Mouse (Mus musculus) forebrain, embryonic 12.5 days (tissue): ENCODE results near the gene Ypel2. TPM values are rescaled to one million over a fixed set of nuclear protein-coding genes. Genes with fewer than 3 reads are reported as not detected.

ENCODE experiments used
- ATAC-seq: fragments of 200-750 bp; cut with Nextera tagmentation; 2 replicates; pipeline ENCODE4 v1.8.0; 2017; ENCODE audit warnings: moderate TSS enrichment; ENCODE audit not compliant: low FRiP score
- H3K27ac ChIP-seq: fragments of 300-500 bp; sonication (generic); 2 replicates; pipeline ENCODE4 v1.5.1; 2016; ENCODE audit warnings: mild to moderate bottlenecking
- H3K27me3 ChIP-seq: fragments of 300-500 bp; sonication (generic); 2 replicates; pipeline ENCODE4 v1.6.1; 2016; ENCODE audit warnings: mild to moderate bottlenecking
- H3K36me3 ChIP-seq: fragments of 300-500 bp; sonication (generic); replicated peaks from 2 replicates; pipeline ENCODE4 v1.6.1; 2016; ENCODE audit warnings: mild to moderate bottlenecking
- H3K4me1 ChIP-seq: fragments of 300-500 bp; sonication (generic); 2 replicates; pipeline ENCODE4 v1.6.1; 2016
- H3K4me2 ChIP-seq: fragments of 300-500 bp; sonication (generic); 2 replicates; pipeline ENCODE4 v1.6.1; 2016; ENCODE audit warnings: mild to moderate bottlenecking, moderate library complexity
- H3K4me3 ChIP-seq: fragments of 300-500 bp; sonication (generic); replicated peaks from 2 replicates; pipeline ENCODE4 v1.5.1; 2016; ENCODE audit warnings: mild to moderate bottlenecking
- H3K9ac ChIP-seq: fragments of 300-500 bp; sonication (generic); 2 replicates; pipeline ENCODE4 v1.6.1; 2016; ENCODE audit warnings: mild to moderate bottlenecking
- H3K9me3 ChIP-seq: fragments of 300-500 bp; sonication (generic); 2 replicates; pipeline ENCODE4 v1.6.1; 2016
- WGBS: fragments of 180-500 bp; shearing (Covaris S2); methylation state at CpG from one replicate; pipeline ENCODE4 v1.1.7; 2016; 5-methylcytosine and 5-hydroxymethylcytosine counted together
- polyA plus RNA-seq: library from polyadenylated mRNA; unstranded; fragments of >200 nt; fragmentation: Nextera tagmentation; extraction: Ambion mirVana; gene quantifications from 2 replicates; pipeline ENCODE4 v1.2.1, GENCODE M21; 2016

Gene Ypel2
- polyA plus RNA-seq, 1 experiment from 2014 or later = 8.1 TPM

DNA sequence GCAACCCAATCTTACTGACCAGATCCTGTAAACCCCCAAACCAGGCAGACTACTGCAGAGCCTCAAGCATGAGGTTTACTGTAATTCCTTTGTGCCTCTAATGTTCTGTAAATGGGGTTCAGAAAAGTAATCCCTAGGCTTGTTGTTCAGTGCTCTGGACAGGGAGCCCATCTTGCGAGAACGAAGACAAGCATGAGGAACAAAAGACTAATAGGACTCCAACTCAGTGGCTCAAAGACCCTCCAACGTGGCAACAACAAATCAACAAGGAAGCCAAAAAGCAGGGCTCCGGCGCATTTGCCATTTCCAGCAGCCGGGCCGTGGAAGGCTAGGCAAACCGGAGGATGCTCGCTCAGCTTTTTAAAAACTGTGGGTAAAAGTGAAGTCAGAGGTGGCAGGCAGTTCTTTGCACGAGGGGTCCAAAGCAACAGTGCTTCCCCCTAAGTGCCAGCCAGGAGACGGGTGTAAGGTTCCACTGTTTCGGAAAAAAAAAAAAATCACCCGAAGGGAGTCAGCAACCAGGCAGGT is 982 bp downstream of the Ypel2 start:
- Histone ChIP-seq H3K36me3 (no peaks in the 10 kb centered on the region), H3K9me3 (no peaks in the 10 kb centered on the region), H3K4me1 (peaks cover 62% of the 10 kb centered on the region), H3K4me2 (peak overlapping the region; percentile 78), H3K4me3 (peak overlapping the region; percentile 91), H3K9ac (peak overlapping the region; percentile 82), H3K27ac (peak overlapping the region; percentile 95; the same call in 1 of the 2 replicates), H3K27me3 (0 out of 2 replicates have a peak, but pooled peaks cover 9% of the 10 kb centered on the region)
- WGBS = 2% methylated on average over 13 of the region's 13 CpGs
- no peak for ATAC-seq

DNA sequence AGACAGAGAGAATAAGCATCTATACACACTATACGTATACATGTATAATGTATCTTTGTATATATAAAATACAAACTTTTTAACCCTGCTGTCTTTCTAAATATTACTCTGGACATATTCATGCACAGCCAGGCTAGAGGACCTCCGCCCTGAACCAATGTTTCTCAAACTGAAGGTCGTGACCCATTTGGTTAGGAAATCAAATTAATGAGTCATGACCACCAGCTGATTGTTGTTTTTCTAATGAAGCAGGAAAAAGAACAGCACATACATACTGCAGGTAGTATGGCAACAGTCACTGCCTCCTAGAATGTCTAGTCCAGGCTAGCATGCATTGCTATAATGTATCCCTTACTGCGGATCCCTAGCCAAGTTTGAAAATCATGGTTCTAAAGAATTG is 2.3 kb downstream of the Ypel2 start:
- Histone ChIP-seq H3K4me3 (peak overlapping the region; percentile 91; the same call in 1 of the 2 replicates), H3K36me3 (no peaks in the 10 kb centered on the region), H3K27me3 (0 out of 2 replicates have a peak, but pooled peaks cover 9% of the 10 kb centered on the region), H3K9me3 (no peaks in the 10 kb centered on the region), H3K4me2 (peak overlapping the region; percentile 78), H3K9ac (no peak overlapping the region), H3K4me1 (peaks cover 65% of the 10 kb centered on the region), H3K27ac (no peak overlapping the region)
- WGBS = 83% methylated on average over 4 of the region's 4 CpGs
- no peak for ATAC-seq

DNA sequence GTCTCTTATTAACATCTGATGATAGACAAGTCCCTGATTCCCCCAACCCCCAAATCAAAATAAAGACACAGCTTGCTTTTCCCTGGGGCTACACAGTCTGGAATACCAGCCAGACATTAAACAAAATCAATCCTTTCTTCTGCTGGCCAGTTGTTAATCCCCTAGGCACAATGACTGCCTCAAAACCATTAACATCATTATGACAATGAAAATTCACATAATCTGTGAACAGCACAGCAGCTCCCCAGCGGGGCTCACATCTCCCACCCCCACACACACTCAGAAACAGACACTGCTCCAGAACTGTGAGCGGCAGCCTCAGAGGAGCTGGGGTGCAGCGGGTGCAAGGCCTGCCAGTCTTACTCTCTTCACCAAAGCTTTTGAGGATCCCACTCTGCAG is 3.2 kb downstream of the Ypel2 start:
- Histone ChIP-seq H3K4me3 (peak overlapping the region; percentile 13; the same call in 1 of the 2 replicates), H3K36me3 (no peaks in the 10 kb centered on the region), H3K27ac (peak overlapping the region; percentile 75), H3K9me3 (no peaks in the 10 kb centered on the region), H3K4me2 (peak overlapping the region; percentile 34), H3K4me1 (peaks cover 61% of the 10 kb centered on the region), H3K9ac (peak overlapping the region; percentile 34; the same call in 1 of the 2 replicates), H3K27me3 (0 out of 2 replicates have a peak, but pooled peaks cover 9% of the 10 kb centered on the region)
- WGBS = 25% methylated on average over 3 of the region's 3 CpGs
- no peak for ATAC-seq

DNA sequence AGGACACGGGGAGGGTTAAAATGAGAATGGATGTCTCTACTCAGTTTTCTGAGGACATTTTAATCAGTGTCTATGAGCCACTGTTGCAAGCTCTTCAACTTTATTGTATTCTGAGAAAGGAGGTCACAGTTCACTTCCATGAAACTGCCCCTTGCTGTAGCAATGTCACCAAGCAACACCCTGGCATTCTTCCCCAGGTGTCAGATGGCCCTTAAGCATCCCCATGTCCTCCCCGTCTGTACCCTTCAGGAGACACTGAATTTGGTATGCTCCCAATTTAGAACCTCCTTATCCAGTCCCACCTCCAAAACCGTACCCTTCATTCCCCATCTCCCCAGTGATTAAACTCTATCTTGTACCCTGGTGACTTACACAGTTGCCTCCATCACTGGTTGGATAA is 8.5 kb downstream of the Ypel2 start:
- Histone ChIP-seq H3K27me3 (no peaks in the 10 kb centered on the region), H3K9ac (no peak overlapping the region), H3K4me2 (no peak overlapping the region), H3K27ac (no peak overlapping the region), H3K9me3 (no peaks in the 10 kb centered on the region), H3K4me3 (no peak overlapping the region), H3K4me1 (peaks cover 37% of the 10 kb centered on the region), H3K36me3 (no peaks in the 10 kb centered on the region)
- WGBS = 84% methylated on average over 3 of the region's 3 CpGs
- no peak for ATAC-seq

DNA sequence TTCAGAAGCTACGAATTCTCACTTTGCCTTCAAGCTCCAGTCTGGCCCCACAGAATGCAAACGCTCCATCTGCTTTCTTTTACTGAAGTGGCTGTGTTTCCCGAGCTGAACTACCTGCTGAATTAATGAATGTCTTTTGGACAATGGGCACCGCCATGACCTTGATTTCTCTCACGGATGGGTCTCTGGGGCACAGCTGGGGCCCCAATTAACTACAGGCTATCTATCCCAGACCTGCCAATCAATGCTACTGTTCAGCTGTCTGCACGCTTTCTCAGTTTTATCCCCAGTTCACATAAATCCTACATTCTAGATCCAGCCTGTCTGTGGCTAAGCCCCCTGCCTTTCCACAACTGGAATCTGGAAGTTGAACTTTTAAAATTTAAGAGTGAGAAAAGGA is 10.5 kb downstream of the Ypel2 start:
- Histone ChIP-seq H3K4me2 (no peak overlapping the region), H3K9ac (no peak overlapping the region), H3K4me1 (peaks cover 21% of the 10 kb centered on the region), H3K36me3 (no peaks in the 10 kb centered on the region; the same call in 1 of the 2 replicates), H3K9me3 (no peaks in the 10 kb centered on the region), H3K4me3 (no peak overlapping the region), H3K27ac (peak overlapping the region; percentile 53), H3K27me3 (no peaks in the 10 kb centered on the region)
- no peak for ATAC-seq
- WGBS = 27% methylated on average over 6 of the region's 6 CpGs

DNA sequence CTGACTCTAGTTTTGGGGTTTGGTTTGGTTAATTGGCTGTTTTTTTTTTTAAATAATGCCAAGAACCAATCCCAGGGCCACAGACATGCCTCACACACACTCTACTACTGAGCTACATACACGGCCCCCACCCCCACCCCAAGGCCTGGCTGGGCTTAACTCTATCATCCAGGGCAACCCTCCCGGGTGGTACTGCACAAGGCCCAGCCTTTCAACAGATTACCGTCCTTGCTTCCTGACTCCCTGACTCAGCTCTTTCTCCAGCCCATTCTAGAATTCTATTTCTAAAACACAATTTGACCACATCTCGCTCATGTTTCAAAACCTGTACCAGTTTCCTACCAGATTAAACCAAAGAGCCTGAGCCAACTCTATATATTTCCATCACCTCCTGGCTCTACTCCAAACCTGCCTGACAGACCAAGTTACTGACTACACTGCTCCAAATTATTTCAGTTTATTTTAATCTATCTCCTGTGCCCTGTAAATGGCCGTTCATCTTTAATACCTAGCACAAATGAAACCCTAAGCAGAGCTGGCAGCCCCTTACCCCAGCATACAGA is 12.2 kb downstream of the Ypel2 start:
- Histone ChIP-seq H3K9me3 (no peaks in the 10 kb centered on the region), H3K27me3 (no peaks in the 10 kb centered on the region), H3K4me2 (no peak overlapping the region), H3K4me1 (peaks cover 12% of the 10 kb centered on the region), H3K4me3 (no peak overlapping the region), H3K9ac (no peak overlapping the region), H3K36me3 (peaks cover 6% of the 10 kb centered on the region), H3K27ac (no peak overlapping the region)
- 78% methylated on average over 5 of the region's 5 CpGs for WGBS
- ATAC-seq = no peak

DNA sequence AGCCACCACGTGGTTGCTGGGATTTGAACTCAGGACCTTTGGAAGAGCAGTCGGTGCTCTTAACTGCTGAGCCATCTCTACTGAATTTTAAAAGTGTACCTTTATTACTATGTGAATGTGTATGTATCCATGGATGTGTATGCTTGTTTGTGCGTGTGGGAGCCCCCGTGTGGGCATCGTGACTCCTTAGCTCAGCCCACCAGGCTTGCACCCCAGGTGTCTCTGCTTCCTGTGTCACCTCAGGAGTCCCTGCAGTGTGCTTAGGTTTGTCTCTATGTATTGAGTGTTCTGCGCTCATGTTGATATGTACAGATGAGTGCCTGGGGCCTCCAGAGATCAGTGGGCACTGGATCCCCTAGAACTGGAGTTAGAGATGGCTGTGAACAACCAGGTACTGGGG is 13.0 kb downstream of the Ypel2 start:
- no peak overlapping the region for H3K4me3 ChIP-seq
- 90% methylated on average over 6 of the region's 6 CpGs for WGBS
- H3K9me3 ChIP-seq = no peaks in the 10 kb centered on the region
- H3K36me3 ChIP-seq = peaks cover 6% of the 10 kb centered on the region
- H3K4me1 ChIP-seq = peaks cover 16% of the 10 kb centered on the region
- no peak overlapping the region for H3K4me2 ChIP-seq
- no peak overlapping the region for H3K9ac ChIP-seq
- no peak overlapping the region for H3K27ac ChIP-seq
- ATAC-seq = no peak
- H3K27me3 ChIP-seq = no peaks in the 10 kb centered on the region

DNA sequence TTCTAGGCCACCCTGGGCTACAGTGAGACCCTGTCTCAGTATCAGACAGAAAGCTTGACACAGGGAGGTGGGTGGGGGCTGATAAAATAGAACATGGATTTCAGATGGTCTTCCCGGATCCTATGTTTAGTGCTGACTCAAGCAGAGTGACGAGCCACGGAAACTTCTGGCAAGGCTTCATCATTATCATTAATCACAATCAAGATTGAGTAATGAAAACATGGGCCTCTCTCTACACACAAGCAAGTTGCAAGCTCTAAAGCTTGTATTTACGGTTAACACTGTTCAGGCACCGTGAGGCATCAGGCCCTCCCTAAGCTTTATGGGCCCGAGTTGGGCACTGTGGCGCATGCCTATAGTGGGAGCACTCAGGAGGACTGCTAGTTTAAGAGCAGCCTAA is 13.7 kb downstream of the Ypel2 start:
- 95% methylated on average over 7 of the region's 7 CpGs for WGBS
- ATAC-seq = no peak
- no peak overlapping the region for H3K4me2 ChIP-seq
- H3K9ac ChIP-seq = no peak overlapping the region
- no peak overlapping the region for H3K4me3 ChIP-seq
- H3K27me3 ChIP-seq = no peaks in the 10 kb centered on the region
- no peak overlapping the region for H3K27ac ChIP-seq
- no peaks in the 10 kb centered on the region for H3K9me3 ChIP-seq
- peaks cover 17% of the 10 kb centered on the region for H3K4me1 ChIP-seq
- H3K36me3 ChIP-seq = peaks cover 6% of the 10 kb centered on the region

DNA sequence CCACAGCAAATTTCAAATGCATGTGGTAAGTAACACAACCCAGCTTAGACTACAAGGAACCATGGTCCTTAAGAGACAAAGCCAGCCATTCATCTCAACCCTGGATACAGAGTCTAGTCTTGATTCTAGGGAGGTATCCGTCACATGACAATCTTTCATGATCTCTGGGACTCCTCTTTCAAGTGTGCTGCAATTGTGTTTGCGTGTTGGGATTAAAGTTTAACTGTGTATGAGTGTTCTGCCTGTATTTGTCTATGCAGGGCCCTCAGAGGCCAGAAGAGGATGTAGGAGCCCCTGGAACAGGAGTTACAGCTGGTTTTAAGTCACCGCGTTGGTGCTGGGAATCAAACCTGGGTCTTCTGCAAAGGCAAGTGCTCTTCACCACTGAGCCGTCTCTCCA is 16.3 kb downstream of the Ypel2 start:
- H3K4me2 ChIP-seq = no peak overlapping the region
- H3K4me1 ChIP-seq = peaks cover 22% of the 10 kb centered on the region
- no peak for ATAC-seq
- no peak overlapping the region for H3K9ac ChIP-seq
- no peak overlapping the region for H3K4me3 ChIP-seq
- WGBS = 94% methylated on average over 5 of the region's 5 CpGs
- H3K27ac ChIP-seq = no peak overlapping the region
- H3K27me3 ChIP-seq = peaks cover 6% of the 10 kb centered on the region
- H3K36me3 ChIP-seq = peaks cover 9% of the 10 kb centered on the region
- H3K9me3 ChIP-seq = no peaks in the 10 kb centered on the region

DNA sequence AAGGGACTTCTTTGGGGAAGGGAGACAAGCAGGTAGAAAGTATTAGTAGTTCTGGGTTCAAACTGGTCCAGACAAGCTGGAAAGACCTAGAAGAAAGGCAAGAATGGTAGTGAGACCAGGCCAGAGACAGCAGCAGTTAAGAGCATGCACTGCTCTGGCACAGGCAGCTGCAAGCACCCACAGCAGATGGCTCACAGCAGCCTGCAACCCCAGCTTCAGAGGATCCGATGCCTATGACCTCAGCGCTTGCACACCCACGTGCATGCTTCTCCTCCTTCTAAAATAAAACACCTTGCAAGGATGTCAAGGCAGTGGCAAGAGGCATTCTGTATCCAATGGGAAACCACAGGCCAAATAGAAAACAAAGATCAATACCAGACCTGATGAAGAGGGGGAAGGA is 19.1 kb downstream of the Ypel2 start:
- Histone ChIP-seq H3K9ac (no peak overlapping the region), H3K4me3 (no peak overlapping the region), H3K36me3 (peaks cover 9% of the 10 kb centered on the region), H3K4me2 (no peak overlapping the region), H3K4me1 (peaks cover 37% of the 10 kb centered on the region), H3K27ac (no peak overlapping the region), H3K9me3 (no peaks in the 10 kb centered on the region), H3K27me3 (peaks cover 22% of the 10 kb centered on the region)
- WGBS = 91% methylated on average over 3 of the region's 3 CpGs
- ATAC-seq = no peak

DNA sequence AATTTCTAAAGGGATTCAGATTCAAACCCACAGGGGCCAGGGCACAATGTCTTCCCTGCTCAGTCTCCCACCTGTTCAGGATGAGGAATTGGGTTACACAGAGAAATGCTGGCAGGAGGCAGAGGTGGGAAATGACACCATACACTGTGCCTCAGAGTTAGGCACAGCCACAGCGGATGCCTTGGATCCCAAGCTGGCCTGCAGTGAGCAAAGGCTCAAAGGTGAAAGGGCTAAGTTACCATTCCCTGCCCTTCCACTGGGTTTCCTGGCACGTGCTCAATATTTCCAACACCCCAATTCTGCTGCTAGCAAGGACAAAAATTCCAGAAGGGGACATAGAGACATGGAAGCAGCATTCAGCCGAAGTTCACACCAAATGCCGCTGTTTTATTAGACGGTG is 20.3 kb downstream of the Ypel2 start:
- H3K9ac ChIP-seq = no peak overlapping the region
- H3K36me3 ChIP-seq = peaks cover 9% of the 10 kb centered on the region; the same call in 1 of the 2 replicates
- H3K27me3 ChIP-seq = peaks cover 22% of the 10 kb centered on the region
- no peak for ATAC-seq
- H3K4me3 ChIP-seq = no peak overlapping the region
- WGBS = 66% methylated on average over 5 of the region's 5 CpGs
- no peak overlapping the region for H3K27ac ChIP-seq
- H3K4me1 ChIP-seq = peaks cover 48% of the 10 kb centered on the region
- no peaks in the 10 kb centered on the region for H3K9me3 ChIP-seq
- no peak overlapping the region for H3K4me2 ChIP-seq

DNA sequence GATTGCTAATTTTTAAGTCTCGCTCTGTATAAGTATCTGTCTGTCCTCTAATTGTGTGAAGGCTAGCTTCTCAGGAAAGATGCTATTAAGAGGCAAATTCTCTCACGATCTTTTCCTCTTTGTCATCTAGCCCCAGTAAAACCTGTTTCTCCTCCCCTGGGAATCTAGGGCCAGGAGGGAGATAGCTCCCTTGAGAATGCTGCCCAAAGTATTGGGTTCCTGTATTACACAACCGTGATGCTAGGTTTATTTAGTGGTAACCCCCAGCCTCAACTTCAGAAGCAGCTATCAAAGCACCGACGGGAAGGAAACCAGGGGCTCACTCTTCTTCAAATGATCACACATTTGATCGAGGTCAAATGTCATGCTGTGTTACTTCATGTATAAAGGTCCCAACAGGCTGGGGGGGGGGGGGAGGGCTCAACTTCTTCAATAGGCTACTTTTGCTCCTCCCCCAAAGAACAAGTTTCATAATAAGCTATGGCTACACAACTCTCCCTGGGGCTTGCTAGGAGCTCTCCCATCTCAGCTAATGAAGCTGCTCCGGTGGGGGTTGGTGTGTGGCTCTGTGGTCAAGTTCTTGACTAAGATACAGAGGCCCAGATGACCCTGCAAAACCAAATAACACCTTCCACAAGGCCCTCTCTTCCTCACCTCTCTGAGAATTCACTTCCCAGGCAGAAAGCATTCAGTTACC is 22.3 kb downstream of the Ypel2 start:
- ATAC-seq = no peak
- H3K36me3 ChIP-seq = 0 out of 2 replicates have a peak, but pooled peaks cover 3% of the 10 kb centered on the region
- H3K9me3 ChIP-seq = no peaks in the 10 kb centered on the region
- no peak overlapping the region for H3K4me3 ChIP-seq
- H3K4me2 ChIP-seq = no peak overlapping the region
- no peak overlapping the region for H3K9ac ChIP-seq
- no peak overlapping the region for H3K27ac ChIP-seq
- H3K27me3 ChIP-seq = peaks cover 22% of the 10 kb centered on the region
- WGBS = 60% methylated on average over 7 of the region's 7 CpGs
- H3K4me1 ChIP-seq = peaks cover 52% of the 10 kb centered on the region
